Mouse (Mus musculus) megakaryocyte, embryonic 14.5 days (primary cell): ENCODE measurements at regions not wholly inside any gene's neighbourhood (a gene's known extent, or its start where the extent isn't known, plus 50 kb on each side); places are given as distances from the start of the nearest gene placed in this dataset.

ENCODE experiments used
- FLI1 ChIP-seq: IDR thresholded peaks from 2 replicates; pipeline ENCODE4 v1.6.1; 2012; ENCODE audit warnings: low read length, inconsistent platforms, mixed read lengths
- GATA1 ChIP-seq: IDR thresholded peaks from 3 replicates; pipeline ENCODE4 v1.6.1; 2012; ENCODE audit warnings: mixed read lengths, low read length, inconsistent platforms, borderline replicate concordance

DNA sequence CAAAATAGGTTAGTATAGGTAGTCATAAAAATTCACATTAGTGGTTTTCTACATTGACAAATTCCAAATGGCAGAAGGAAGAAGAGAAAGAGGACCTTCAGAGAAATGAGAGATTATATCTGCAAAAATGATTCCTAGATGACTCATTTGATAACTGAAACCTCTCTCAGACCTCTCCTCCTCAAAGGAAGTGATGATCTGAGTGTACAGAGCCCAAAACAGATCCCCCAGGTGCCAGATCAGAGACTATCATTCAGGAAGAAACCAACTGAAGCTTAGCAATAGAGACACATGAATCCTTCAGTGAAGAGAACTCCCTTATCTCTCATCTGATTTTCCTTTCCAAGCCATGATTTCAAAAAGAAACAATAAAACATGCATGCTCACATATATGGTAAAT, 234.0 kb upstream of the Intu start:
- TF ChIP-seq FLI1 = no peak
- TF ChIP-seq GATA1 = no peak
